Mouse (Mus musculus) small intestine, adult 2 months (tissue): ENCODE results near the gene Nkx6-1.

Experiments
- CTCF ChIP-seq: fragments of 200-500 bp; IDR thresholded peaks from 2 replicates; pipeline ENCODE4 v1.5.1; 2012; ENCODE audit warnings: low read depth, mild to moderate bottlenecking, control low read depth, inconsistent platforms, low read length, moderate library complexity, mixed read lengths; ENCODE audit not compliant: insufficient replicate concordance, insufficient read length; ENCODE audit errors: extremely low read depth
- POLR2A ChIP-seq: fragments of 200-500 bp; IDR thresholded peaks from 2 replicates; pipeline ENCODE4 v1.6.1; 2012; ENCODE audit warnings: low read depth, mild to moderate bottlenecking, control low read depth, inconsistent platforms, low read length, moderate library complexity

- TF ChIP-seq POLR2A, result no peak
- no peak for TF ChIP-seq CTCF
Measured at GRCm38 (mm10) chr5:101659411-101659971, 5.3 kb downstream of the Nkx6-1 start.
